In genomic region chr2:25178285-25178972, GRCm38 (mm10) we compare ENCODE assay signal across 8 mouse cellular contexts. TPM values are rescaled to one million over a fixed set of nuclear protein-coding genes. Genes with fewer than 3 reads are reported as not detected.
DNase-seq lines count a peak whose midpoint lies in the region; ATAC-seq and TF ChIP-seq lines count a peak whose summit lies in the region.

No protein-coding gene starts in this region.

- no peak for TF ChIP-seq CTCF in liver, postnatal 0 days (IDR thresholded peaks at IDR 0.05; ENCODE audit: low read depth)

- H3K27ac ChIP-seq in liver, embryonic 12.5 days = no peak overlapping the region
- no peak overlapping the region for H3K27ac ChIP-seq in liver, postnatal 0 days (ENCODE audit: low read depth)
- peak overlapping the region; percentile 98 for H3K27ac ChIP-seq in hindbrain, embryonic 10.5 days
- H3K27ac ChIP-seq in midbrain, embryonic 16.5 days (ENCODE audit: low read length) = peak overlapping the region; percentile 75

- peak; percentile 27 for DNase-seq in embryo, embryonic 10 days (ENCODE audit: low spot score)
- no peak for DNase-seq in embryo, embryonic 10.5 days (ENCODE audit: low spot score)
- DNase-seq in liver, postnatal 0 days = no peak
- peak; percentile 38 for DNase-seq in hindbrain, embryonic 10.5 days (ENCODE audit: low spot score)
- no peak for DNase-seq in adrenal gland, postnatal 36 days
- DNase-seq in adrenal gland, postnatal 25 days = no peak

- H3K4me3 ChIP-seq in liver, embryonic 12.5 days = no peak overlapping the region
- H3K4me3 ChIP-seq in liver, postnatal 0 days (ENCODE audit: low read depth, low read length) = no peak overlapping the region
- peak overlapping the region; percentile 45 for H3K4me3 ChIP-seq in hindbrain, embryonic 10.5 days
- H3K4me3 ChIP-seq in midbrain, embryonic 16.5 days (ENCODE audit: low read depth, low read length) = no peak overlapping the region

- TF ChIP-seq EP300 in liver, postnatal 0 days (IDR thresholded peaks at IDR 0.05; ENCODE audit: low read depth) = no peak

- peaks cover 91% of the 10 kb centered on the region for H3K4me1 ChIP-seq in liver, embryonic 12.5 days
- peaks cover 40% of the 10 kb centered on the region for H3K4me1 ChIP-seq in liver, postnatal 0 days (ENCODE audit: insufficient read depth)
- peaks cover 81% of the 10 kb centered on the region for H3K4me1 ChIP-seq in hindbrain, embryonic 10.5 days (replicated peaks)
- peaks cover 29% of the 10 kb centered on the region for H3K4me1 ChIP-seq in midbrain, embryonic 16.5 days (ENCODE audit: control insufficient read depth, insufficient read depth, low read length)

- WGBS in liver, embryonic 12.5 days (ENCODE audit: insufficient replicate concordance) = 25% methylated on average over 10 of the region's 10 CpGs
- 55% methylated on average over 10 of the region's 10 CpGs for WGBS in liver, postnatal 0 days (ENCODE audit: insufficient replicate concordance)
- WGBS in hindbrain, embryonic 10.5 days = 24% methylated on average over 10 of the region's 10 CpGs
- 20% methylated on average over 10 of the region's 10 CpGs for WGBS in midbrain, embryonic 16.5 days

- H3K36me3 ChIP-seq in liver, embryonic 12.5 days = no peaks in the 10 kb centered on the region
- H3K36me3 ChIP-seq in liver, postnatal 0 days (replicated peaks; ENCODE audit: insufficient read depth, low read length) = no peaks in the 10 kb centered on the region
- H3K36me3 ChIP-seq in hindbrain, embryonic 10.5 days = peaks cover 8% of the 10 kb centered on the region
- H3K36me3 ChIP-seq in midbrain, embryonic 16.5 days (ENCODE audit: control insufficient read depth, insufficient read depth, low read length) = no peaks in the 10 kb centered on the region

- peak overlapping the region; percentile 12; the same call in 1 of the 2 replicates for H3K4me2 ChIP-seq in liver, embryonic 12.5 days
- no peak overlapping the region for H3K4me2 ChIP-seq in liver, postnatal 0 days (ENCODE audit: low read depth, low read length)
- H3K4me2 ChIP-seq in midbrain, embryonic 16.5 days (ENCODE audit: low read length) = peak overlapping the region; percentile 33

- peaks cover 69% of the 10 kb centered on the region for H3K27me3 ChIP-seq in liver, embryonic 12.5 days (replicated peaks)
- peaks cover 32% of the 10 kb centered on the region for H3K27me3 ChIP-seq in liver, postnatal 0 days (ENCODE audit: insufficient read depth, low read length)
- H3K27me3 ChIP-seq in hindbrain, embryonic 10.5 days (ENCODE audit: insufficient read depth, poor library complexity, severe bottlenecking) = peaks cover 21% of the 10 kb centered on the region; the same call in 1 of the 2 replicates
- no peaks in the 10 kb centered on the region; the same call in 1 of the 2 replicates for H3K27me3 ChIP-seq in midbrain, embryonic 16.5 days (ENCODE audit: control insufficient read depth, insufficient read depth, low read depth, low read length)

- no peak for ATAC-seq in liver, embryonic 12.5 days
- ATAC-seq in liver, postnatal 0 days = no peak
- no peak for ATAC-seq in midbrain, embryonic 16.5 days

- no peaks in the 10 kb centered on the region for H3K9me3 ChIP-seq in liver, embryonic 12.5 days (replicated peaks)
- H3K9me3 ChIP-seq in liver, postnatal 0 days (ENCODE audit: low read length) = no peaks in the 10 kb centered on the region
- H3K9me3 ChIP-seq in hindbrain, embryonic 10.5 days = no peaks in the 10 kb centered on the region
- no peaks in the 10 kb centered on the region for H3K9me3 ChIP-seq in midbrain, embryonic 16.5 days (replicated peaks; ENCODE audit: control insufficient read depth, low read length, poor library complexity, severe bottlenecking)

- H3K9ac ChIP-seq in liver, embryonic 12.5 days = peak overlapping the region; percentile 20; the same call in 1 of the 2 replicates
- no peak overlapping the region for H3K9ac ChIP-seq in liver, postnatal 0 days (replicated peaks)
- peak overlapping the region; percentile 32; the same call in 1 of the 2 replicates for H3K9ac ChIP-seq in midbrain, embryonic 16.5 days (ENCODE audit: low read depth, low read length)

RNA-seq across cellular contexts. Expression of gene Nrarp, which starts 2.1 kb away (rescaled TPM):
- polyA plus RNA-seq in liver, embryonic 12.5 days (2016; fragmentation: Nextera tagmentation; extraction: Ambion mirVana) = 5.9 and 6.2 TPM in 2 replicates
- polyA plus RNA-seq in liver, postnatal 0 days (2015; fragmentation: Nextera tagmentation; extraction: Ambion mirVana) = 1.3 and 1.7 TPM in 2 replicates
- polyA plus RNA-seq in hindbrain, embryonic 10.5 days (2016; fragmentation: Nextera tagmentation; extraction: Ambion mirVana) = 77.4 and 108 TPM in 2 replicates
- 13.1 and 15.0 TPM in 2 replicates for polyA plus RNA-seq in midbrain, embryonic 16.5 days (2015; fragmentation: Nextera tagmentation; extraction: Ambion mirVana)
- 1 to 10 TPM; 2.1 to 2.3 TPM for total RNA-seq in adrenal gland, postnatal 36 days (2021)
- total RNA-seq in adrenal gland, postnatal 25 days (2021) = 2.2 and 4.0 TPM in 2 replicates

RNA-seq across cellular contexts. Expression of gene Tor4a, which starts 18.3 kb away (rescaled TPM):
- 7.2 and 7.4 TPM in 2 replicates for polyA plus RNA-seq in liver, embryonic 12.5 days (2016; fragmentation: Nextera tagmentation; extraction: Ambion mirVana)
- polyA plus RNA-seq in liver, postnatal 0 days (2015; fragmentation: Nextera tagmentation; extraction: Ambion mirVana) = 5.4 and 6.0 TPM in 2 replicates
- 2.6 and 2.7 TPM in 2 replicates for polyA plus RNA-seq in hindbrain, embryonic 10.5 days (2016; fragmentation: Nextera tagmentation; extraction: Ambion mirVana)
- polyA plus RNA-seq in midbrain, embryonic 16.5 days (2015; fragmentation: Nextera tagmentation; extraction: Ambion mirVana) = 1.2 and 1.4 TPM in 2 replicates
- total RNA-seq in adrenal gland, postnatal 36 days (2021) = 10 to 100 TPM; 14.0 to 24.8 TPM
- 28.1 and 33.9 TPM in 2 replicates for total RNA-seq in adrenal gland, postnatal 25 days (2021)

RNA-seq across cellular contexts. Expression of gene Nelfb, which starts 32.9 kb away (rescaled TPM):
- 56.7 and 61.5 TPM in 2 replicates for polyA plus RNA-seq in liver, embryonic 12.5 days (2016; fragmentation: Nextera tagmentation; extraction: Ambion mirVana)
- 19.3 and 22.3 TPM in 2 replicates for polyA plus RNA-seq in liver, postnatal 0 days (2015; fragmentation: Nextera tagmentation; extraction: Ambion mirVana)
- polyA plus RNA-seq in hindbrain, embryonic 10.5 days (2016; fragmentation: Nextera tagmentation; extraction: Ambion mirVana) = 123 and 132 TPM in 2 replicates
- polyA plus RNA-seq in midbrain, embryonic 16.5 days (2015; fragmentation: Nextera tagmentation; extraction: Ambion mirVana) = 116 and 117 TPM in 2 replicates
- 10 to 100 TPM; 54.8 to 57.2 TPM for total RNA-seq in adrenal gland, postnatal 36 days (2021)
- 61.8 and 66.9 TPM in 2 replicates for total RNA-seq in adrenal gland, postnatal 25 days (2021)

RNA-seq across cellular contexts. Expression of gene Stpg3, which starts 36.0 kb away (rescaled TPM):
- not detected in 2 replicates for polyA plus RNA-seq in liver, embryonic 12.5 days (2016; fragmentation: Nextera tagmentation; extraction: Ambion mirVana)
- not detected in 2 replicates for polyA plus RNA-seq in liver, postnatal 0 days (2015; fragmentation: Nextera tagmentation; extraction: Ambion mirVana)
- not detected in 2 replicates for polyA plus RNA-seq in hindbrain, embryonic 10.5 days (2016; fragmentation: Nextera tagmentation; extraction: Ambion mirVana)
- not detected in 2 replicates for polyA plus RNA-seq in midbrain, embryonic 16.5 days (2015; fragmentation: Nextera tagmentation; extraction: Ambion mirVana)
- total RNA-seq in adrenal gland, postnatal 36 days (2021) = not detected
- not detected in 2 replicates for total RNA-seq in adrenal gland, postnatal 25 days (2021)

RNA-seq across cellular contexts. Expression of gene Fam166a, which starts 40.1 kb away (rescaled TPM):
- 1.2 TPM in 1 of 2 replicates, not detected in the other for polyA plus RNA-seq in liver, embryonic 12.5 days (2016; fragmentation: Nextera tagmentation; extraction: Ambion mirVana)
- not detected in 2 replicates for polyA plus RNA-seq in liver, postnatal 0 days (2015; fragmentation: Nextera tagmentation; extraction: Ambion mirVana)
- not detected in 2 replicates for polyA plus RNA-seq in hindbrain, embryonic 10.5 days (2016; fragmentation: Nextera tagmentation; extraction: Ambion mirVana)
- polyA plus RNA-seq in midbrain, embryonic 16.5 days (2015; fragmentation: Nextera tagmentation; extraction: Ambion mirVana) = 0.43 TPM in 1 of 2 replicates, not detected in the other
- total RNA-seq in adrenal gland, postnatal 36 days (2021) = not detected
- 0.46 TPM in 1 of 2 replicates, not detected in the other for total RNA-seq in adrenal gland, postnatal 25 days (2021)

Comparison
In these comparisons a context has a peak if more than half of its experiments do, and no peak if none do; other contexts are left out.
1. DNase-seq: peak in embryo, embryonic 10 days (single experiment) and hindbrain, embryonic 10.5 days (single experiment); none in embryo, embryonic 10.5 days (single experiment), liver, postnatal 0 days (single experiment), adrenal gland, postnatal 36 days (0 of 2) and adrenal gland, postnatal 25 days (single experiment).
2. H3K27ac ChIP-seq: peak in hindbrain, embryonic 10.5 days (single experiment) and midbrain, embryonic 16.5 days (single experiment); none in liver, embryonic 12.5 days (single experiment) and liver, postnatal 0 days (single experiment).